Mouse (Mus musculus): ENCODE data around the gene Sdk1. TPM values are rescaled to one million over a fixed set of nuclear protein-coding genes. Genes with fewer than 3 reads are reported as not detected.

Sdk1 gene
- total and polyA plus RNA-seq, 2 experiments, result 0.18 to 0.27 TPM

- H3K27me3 ChIP-seq (ENCODE audit: control insufficient read depth, insufficient read depth, low read length), result no peaks in the 10 kb centered on the region
- TF ChIP-seq CTCF (IDR thresholded peaks at IDR 0.05; ENCODE audit: low read depth, low read length), result no peak
- no peak overlapping the region for H3K27ac ChIP-seq (replicated peaks; ENCODE audit: insufficient read depth, low read depth, low read length)
- H3K4me1 ChIP-seq (ENCODE audit: control insufficient read depth, insufficient read depth, low read length), result no peaks in the 10 kb centered on the region; the same call in 1 of the 2 replicates
- no peak overlapping the region for H3K4me3 ChIP-seq (ENCODE audit: insufficient read depth, low read depth, low read length)
- no peak overlapping the region for H3K9ac ChIP-seq (ENCODE audit: low read depth, low read length)
- 59% methylated on average over 7 of the region's 7 CpGs for WGBS
- no peaks in the 10 kb centered on the region for H3K79me2 ChIP-seq (ENCODE audit: control insufficient read depth, insufficient read depth, low read length)
- DNase-seq (ENCODE audit: extremely low read depth, low read depth, low spot score), result peak; percentile 0
- H3K36me3 ChIP-seq (ENCODE audit: control insufficient read depth, insufficient read depth, low read length), result no peaks in the 10 kb centered on the region
These were observed 513.0 kb downstream of the Sdk1 start for GRCm38 (mm10) chr5:141754278-141754677.

GRCm38 (mm10) chr5:141758885-141759284, 517.6 kb downstream of the Sdk1 start:
- Histone ChIP-seq H3K79me2 (ENCODE audit: control insufficient read depth, insufficient read depth, low read length) (no peaks in the 10 kb centered on the region), H3K36me3 (ENCODE audit: control insufficient read depth, insufficient read depth, low read length) (no peaks in the 10 kb centered on the region), H3K4me1 (ENCODE audit: control insufficient read depth, insufficient read depth, low read length) (no peaks in the 10 kb centered on the region; the same call in 1 of the 2 replicates), H3K27me3 (ENCODE audit: control insufficient read depth, insufficient read depth, low read length) (no peaks in the 10 kb centered on the region), H3K9ac (ENCODE audit: low read depth, low read length) (no peak overlapping the region), H3K27ac (replicated peaks; ENCODE audit: insufficient read depth, low read depth, low read length) (no peak overlapping the region), H3K4me3 (ENCODE audit: insufficient read depth, low read depth, low read length) (no peak overlapping the region)
- 61% methylated on average over 8 of the region's 8 CpGs for WGBS
- TF ChIP-seq CTCF (IDR thresholded peaks at IDR 0.05; ENCODE audit: low read depth, low read length) (no peak), POLR2A (IDR thresholded peaks at IDR 0.05; ENCODE audit: extremely low read depth, insufficient read depth, low read length) (no peak)
- no peak for DNase-seq (ENCODE audit: extremely low read depth, low read depth, low spot score)

- no peak overlapping the region for H3K9ac ChIP-seq (ENCODE audit: low read depth, low read length)
- no peak for TF ChIP-seq POLR2A (IDR thresholded peaks at IDR 0.05; ENCODE audit: extremely low read depth, insufficient read depth, low read length)
- no peak for TF ChIP-seq CTCF (IDR thresholded peaks at IDR 0.05; ENCODE audit: low read depth, low read length)
- 92% methylated on average over 6 of the region's 6 CpGs for WGBS
- no peaks in the 10 kb centered on the region for H3K79me2 ChIP-seq (ENCODE audit: control insufficient read depth, insufficient read depth, low read length)
- H3K27ac ChIP-seq (replicated peaks; ENCODE audit: insufficient read depth, low read depth, low read length), result no peak overlapping the region
- no peak for DNase-seq (ENCODE audit: extremely low read depth, low read depth, low spot score)
- H3K27me3 ChIP-seq (ENCODE audit: control insufficient read depth, insufficient read depth, low read length), result no peaks in the 10 kb centered on the region
- H3K4me1 ChIP-seq (ENCODE audit: control insufficient read depth, insufficient read depth, low read length), result no peaks in the 10 kb centered on the region
- H3K4me3 ChIP-seq (ENCODE audit: insufficient read depth, low read depth, low read length), result no peak overlapping the region
- no peaks in the 10 kb centered on the region for H3K36me3 ChIP-seq (ENCODE audit: control insufficient read depth, insufficient read depth, low read length)
These were observed 522.8 kb downstream of the Sdk1 start for GRCm38 (mm10) chr5:141764111-141764510.

GRCm38 (mm10) chr5:141768761-141769515, 527.6 kb downstream of the Sdk1 start:
- TF ChIP-seq POLR2A (IDR thresholded peaks at IDR 0.05; ENCODE audit: extremely low read depth, insufficient read depth, low read length), result no peak
- no peak for TF ChIP-seq CTCF (IDR thresholded peaks at IDR 0.05; ENCODE audit: low read depth, low read length)
- Histone ChIP-seq H3K36me3 (ENCODE audit: control insufficient read depth, insufficient read depth, low read length) (no peaks in the 10 kb centered on the region), H3K79me2 (ENCODE audit: control insufficient read depth, insufficient read depth, low read length) (no peaks in the 10 kb centered on the region), H3K27ac (replicated peaks; ENCODE audit: insufficient read depth, low read depth, low read length) (no peak overlapping the region), H3K4me1 (ENCODE audit: control insufficient read depth, insufficient read depth, low read length) (no peaks in the 10 kb centered on the region), H3K9ac (ENCODE audit: low read depth, low read length) (no peak overlapping the region), H3K4me3 (ENCODE audit: insufficient read depth, low read depth, low read length) (no peak overlapping the region), H3K27me3 (ENCODE audit: control insufficient read depth, insufficient read depth, low read length) (no peaks in the 10 kb centered on the region)
- DNase-seq (ENCODE audit: extremely low read depth, low read depth, low spot score), result no peak
- 76% methylated on average over 10 of the region's 10 CpGs for WGBS

- 85% methylated on average over 3 of the region's 3 CpGs for WGBS
- TF ChIP-seq CTCF (IDR thresholded peaks at IDR 0.05; ENCODE audit: low read depth, low read length) (no peak), POLR2A (IDR thresholded peaks at IDR 0.05; ENCODE audit: extremely low read depth, insufficient read depth, low read length) (no peak)
- no peak for DNase-seq (ENCODE audit: extremely low read depth, low read depth, low spot score)
- H3K27me3 ChIP-seq (ENCODE audit: control insufficient read depth, insufficient read depth, low read length), result no peaks in the 10 kb centered on the region
- no peak overlapping the region for H3K9ac ChIP-seq (ENCODE audit: low read depth, low read length)
- H3K4me3 ChIP-seq (ENCODE audit: insufficient read depth, low read depth, low read length), result no peak overlapping the region
- H3K36me3 ChIP-seq (ENCODE audit: control insufficient read depth, insufficient read depth, low read length), result no peaks in the 10 kb centered on the region
- no peaks in the 10 kb centered on the region for H3K4me1 ChIP-seq (ENCODE audit: control insufficient read depth, insufficient read depth, low read length)
- no peak overlapping the region for H3K27ac ChIP-seq (replicated peaks; ENCODE audit: insufficient read depth, low read depth, low read length)
- H3K79me2 ChIP-seq (ENCODE audit: control insufficient read depth, insufficient read depth, low read length), result no peaks in the 10 kb centered on the region
These were observed 530.2 kb downstream of the Sdk1 start for GRCm38 (mm10) chr5:141771516-141771915.

GRCm38 (mm10) chr5:141778231-141778630, 536.9 kb downstream of the Sdk1 start:
- TF ChIP-seq POLR2A (IDR thresholded peaks at IDR 0.05; ENCODE audit: extremely low read depth, insufficient read depth, low read length) (no peak), CTCF (IDR thresholded peaks at IDR 0.05; ENCODE audit: low read depth, low read length) (no peak)
- 95% methylated on average over 4 of the region's 4 CpGs for WGBS
- no peaks in the 10 kb centered on the region for H3K27me3 ChIP-seq (ENCODE audit: control insufficient read depth, insufficient read depth, low read length)
- H3K4me1 ChIP-seq (ENCODE audit: control insufficient read depth, insufficient read depth, low read length), result no peaks in the 10 kb centered on the region
- H3K79me2 ChIP-seq (ENCODE audit: control insufficient read depth, insufficient read depth, low read length), result no peaks in the 10 kb centered on the region
- no peak overlapping the region for H3K4me3 ChIP-seq (ENCODE audit: insufficient read depth, low read depth, low read length)
- DNase-seq (ENCODE audit: extremely low read depth, low read depth, low spot score), result no peak
- no peak overlapping the region for H3K27ac ChIP-seq (replicated peaks; ENCODE audit: insufficient read depth, low read depth, low read length)
- no peaks in the 10 kb centered on the region for H3K36me3 ChIP-seq (ENCODE audit: control insufficient read depth, insufficient read depth, low read length)
- H3K9ac ChIP-seq (ENCODE audit: low read depth, low read length), result no peak overlapping the region
